Mouse (Mus musculus): ENCODE measurements around the gene Cept1.
"Not testable (repeated sequence)": the region's sequence is repeated elsewhere in the genome, so short reads cannot be mapped to it uniquely, and the experiment has no call there.

Cept1 gene

DNA sequence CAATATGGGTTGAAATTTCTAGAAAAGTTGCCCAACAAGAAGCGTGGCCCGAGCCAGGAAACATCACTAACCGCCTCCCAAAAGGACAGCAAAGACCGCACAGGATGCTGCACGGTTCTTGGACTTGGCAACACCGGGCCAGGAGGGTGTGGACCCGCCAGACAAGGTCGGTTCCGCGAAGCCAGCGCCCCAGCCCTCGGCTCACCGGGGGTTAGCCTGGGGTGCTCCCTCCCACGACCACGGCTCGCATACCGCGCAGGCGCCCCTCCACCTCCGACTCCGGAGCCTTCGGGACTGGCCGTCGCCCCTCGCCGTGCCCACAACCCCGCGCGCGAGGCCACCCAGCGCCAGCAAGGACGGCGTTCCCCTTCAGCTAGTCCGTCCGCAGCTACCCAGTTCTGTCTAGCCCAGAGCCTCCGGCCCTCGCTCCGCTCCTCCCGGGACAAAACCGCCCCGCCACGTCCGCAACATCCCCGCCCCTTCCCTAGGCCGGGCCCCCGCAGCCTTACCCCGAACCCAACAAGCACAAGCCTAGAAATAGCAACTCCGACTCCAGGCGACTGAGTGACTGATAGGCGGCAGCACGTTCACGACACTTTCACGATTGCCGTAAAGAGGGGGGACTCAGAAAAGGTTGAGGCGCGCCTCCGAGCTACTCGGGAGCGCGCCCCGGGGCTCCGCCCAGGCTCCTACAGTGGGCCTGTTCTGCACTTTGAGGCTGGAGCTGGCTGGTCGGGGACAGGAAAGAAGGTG, at the start of gene Cept1, which contains the start of gene Dram2:
Gene Cept1 (minus strand): TSS at position 632 of the 753 bp plus-strand sequence.
Gene Dram2 (plus strand): TSS at position 628 of the 753 bp plus-strand sequence.
- peak; percentile 93 for DNase-seq

DNA sequence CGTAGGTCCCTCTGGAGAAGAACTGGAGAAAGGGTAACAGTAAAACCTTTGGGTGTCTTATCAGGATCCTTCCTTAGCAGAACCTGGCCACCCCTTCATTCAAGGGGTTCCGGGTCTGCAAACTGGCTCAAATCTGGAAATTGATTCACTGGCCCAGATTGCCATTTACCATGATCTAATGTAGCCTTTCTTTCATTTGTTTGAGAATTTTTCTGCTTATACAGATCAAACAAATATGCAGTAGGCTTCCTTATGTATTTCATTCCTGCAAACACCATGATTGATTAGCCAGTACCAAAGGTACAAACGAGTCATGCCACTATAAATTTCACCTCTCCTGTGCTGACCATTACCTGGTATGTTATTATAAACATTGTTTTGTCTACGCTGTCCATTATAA, 46.0 kb upstream of the Cept1 start:
- not testable (repeated sequence) for DNase-seq

DNA sequence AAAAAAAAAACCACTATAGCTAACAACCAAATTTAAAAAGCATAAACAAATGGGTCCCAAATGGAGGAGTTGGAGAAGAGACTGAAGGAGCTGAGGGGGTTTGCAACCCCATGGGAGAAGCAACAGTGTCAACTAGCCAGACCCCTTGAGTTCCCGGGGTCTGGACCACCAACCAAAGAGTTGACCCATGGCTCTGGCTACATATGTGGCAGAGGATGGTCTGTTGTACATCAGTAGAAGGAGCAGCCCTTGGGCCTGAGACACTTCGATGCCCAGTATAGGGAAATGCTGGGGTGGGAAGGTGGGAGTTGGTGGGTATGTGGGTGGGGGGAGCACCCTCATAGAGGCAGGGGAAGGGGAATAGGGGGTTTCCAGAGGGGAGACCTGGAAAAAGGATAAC, 31.7 kb upstream of the Cept1 start:
- DNase-seq = no peak

DNA sequence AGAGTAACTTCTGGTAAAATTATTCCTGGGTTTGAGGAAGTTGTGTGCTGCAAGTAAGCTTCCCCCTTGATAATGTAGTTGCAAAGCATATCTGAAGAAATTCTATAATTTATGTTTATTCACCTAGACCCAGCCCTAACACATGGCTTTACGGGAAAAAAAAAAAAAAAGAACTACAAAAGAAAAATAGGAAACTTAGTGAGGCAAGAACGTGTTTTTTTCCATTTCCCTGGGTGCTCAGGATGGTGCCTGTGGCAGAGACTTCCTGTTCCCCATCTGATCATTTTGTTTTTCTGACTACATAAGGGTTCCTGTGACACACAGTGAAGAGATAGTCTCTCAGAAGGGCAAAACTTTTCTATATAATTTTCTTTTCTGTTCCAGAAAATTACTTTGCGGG, 25.6 kb upstream of the Cept1 start:
- DNase-seq = no peak

DNA sequence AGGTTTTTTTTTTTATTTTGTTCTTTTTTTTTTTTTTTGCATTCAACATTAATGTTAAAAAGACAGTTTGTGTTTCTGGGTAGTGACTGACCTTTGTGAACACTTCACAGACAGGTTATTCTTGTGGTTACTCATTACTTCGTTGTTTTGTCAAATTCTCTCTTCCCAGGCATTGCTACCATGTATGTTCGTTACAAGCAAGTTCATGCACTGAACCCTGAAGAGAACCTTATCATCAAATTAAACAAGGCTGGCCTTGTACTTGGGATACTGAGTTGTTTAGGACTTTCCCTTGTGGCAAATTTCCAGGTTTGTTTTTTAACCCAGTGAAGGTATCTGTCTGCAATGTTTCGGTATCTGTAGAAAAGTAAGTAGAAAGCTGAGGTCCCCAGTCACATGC, 18.3 kb upstream of the Cept1 start:
- DNase-seq = no peak

DNA sequence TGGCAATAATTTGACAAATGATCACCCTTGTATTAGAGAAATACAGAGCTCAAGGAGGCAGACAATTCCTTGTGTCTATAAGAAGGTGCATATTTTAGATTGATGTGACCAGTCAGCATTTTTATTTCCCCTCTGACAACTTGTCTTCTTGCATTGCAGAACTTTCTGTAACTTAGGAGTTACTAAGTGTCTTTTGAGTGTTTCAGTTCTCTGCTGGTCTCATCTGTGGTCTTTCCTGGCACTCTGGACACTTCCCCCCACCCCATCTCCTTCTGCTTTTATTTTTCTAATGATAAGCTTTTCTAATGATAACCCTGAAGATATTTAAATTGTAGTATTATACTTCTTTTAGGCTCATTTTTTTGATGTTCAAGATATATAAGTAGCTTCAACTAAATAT, 10.7 kb upstream of the Cept1 start:
- DNase-seq = no peak

DNA sequence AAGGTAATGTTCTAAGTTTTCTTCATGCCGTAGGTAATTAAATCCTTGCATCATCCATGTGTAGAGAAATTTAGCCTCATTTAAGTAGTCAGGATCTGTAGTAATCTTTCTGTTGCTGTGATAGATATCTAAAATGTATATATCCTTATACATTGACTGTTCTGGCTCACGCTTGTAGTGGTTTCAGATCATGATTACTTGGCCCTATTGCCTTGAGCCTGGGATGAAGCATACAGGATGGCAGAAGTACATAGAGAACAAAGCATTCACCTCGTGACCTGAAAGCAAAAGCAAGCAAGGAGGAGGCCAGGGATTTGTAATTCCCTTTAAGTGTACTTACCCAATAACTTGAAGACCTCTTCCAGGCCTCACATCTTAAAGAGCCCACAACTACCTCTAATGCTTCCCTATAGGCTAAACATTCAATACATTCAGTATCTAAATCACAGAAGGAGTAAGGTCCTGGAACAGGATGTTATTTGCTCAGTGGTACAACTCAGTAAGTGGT, 8.2 kb upstream of the Cept1 start:
- DNase-seq = no peak

DNA sequence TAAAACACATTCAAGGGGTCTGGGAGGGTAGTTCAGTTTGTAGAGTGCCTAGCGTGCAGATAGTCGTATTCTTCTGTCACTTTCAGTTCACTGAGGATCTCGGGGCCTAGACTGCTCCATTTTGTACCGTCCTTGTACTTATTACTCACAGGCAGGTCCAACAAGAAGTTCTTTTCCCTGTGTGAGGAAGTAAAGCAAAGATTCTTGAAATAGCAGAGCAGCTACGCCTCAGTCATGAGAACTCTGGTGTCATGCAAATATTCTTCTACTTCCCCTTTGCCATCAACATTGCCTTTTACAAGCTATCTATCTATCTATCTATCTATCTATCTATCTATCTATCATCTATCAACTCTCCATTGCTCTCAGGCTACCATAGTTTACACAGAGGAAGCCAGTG, 5.8 kb upstream of the Cept1 start:
- DNase-seq = no peak

DNA sequence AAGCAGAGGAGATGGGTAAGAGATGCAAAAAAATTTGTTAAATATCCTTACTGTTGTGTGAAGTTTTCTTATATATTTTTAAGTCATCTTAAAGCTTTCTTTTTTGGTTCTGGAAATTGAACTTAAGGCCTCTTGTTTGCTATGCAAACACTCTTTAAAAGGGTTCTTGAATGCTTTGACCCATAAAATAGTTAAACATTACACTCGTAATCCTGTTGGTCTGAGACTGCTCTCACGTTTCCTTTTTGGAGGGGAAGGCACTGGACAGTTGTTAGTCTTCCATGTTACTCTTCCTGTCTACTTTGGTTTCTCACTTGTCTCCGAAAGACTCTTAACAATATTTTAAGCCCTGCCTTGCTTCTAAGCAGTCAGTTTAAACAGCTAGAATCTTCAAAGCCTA, 1.4 kb upstream of the Cept1 start:
- DNase-seq = no peak

DNA sequence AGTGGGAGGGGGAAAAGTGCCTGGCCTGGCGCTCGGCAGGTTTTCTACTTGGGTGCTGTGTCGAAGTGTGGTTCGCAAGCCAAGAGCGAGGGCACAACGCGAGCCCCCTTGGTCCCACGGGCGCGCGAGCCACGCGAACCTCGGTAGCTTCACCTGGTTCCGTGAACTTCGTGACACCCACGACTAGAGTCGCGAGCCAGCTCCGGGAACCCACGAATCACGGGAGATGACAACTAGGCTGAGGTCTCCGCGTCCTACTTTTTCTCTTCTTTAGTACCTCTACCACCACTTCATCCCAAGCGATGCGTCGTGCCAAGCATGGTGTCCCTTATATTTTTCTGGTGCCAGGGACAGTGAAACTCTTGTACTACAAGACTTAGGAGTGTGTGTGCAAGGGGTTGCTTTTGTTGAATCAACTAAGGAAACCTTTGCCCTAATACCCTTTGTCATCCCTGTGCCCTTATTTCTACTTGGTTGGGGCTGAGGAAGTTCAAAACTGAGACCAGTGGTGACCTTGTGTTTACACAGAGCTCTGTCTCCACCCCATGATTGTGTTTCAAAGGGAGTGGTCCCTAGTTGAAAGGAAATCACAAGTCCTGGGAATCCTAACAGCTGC, 430 bp upstream of the Cept1 start:
- no peak for DNase-seq

DNA sequence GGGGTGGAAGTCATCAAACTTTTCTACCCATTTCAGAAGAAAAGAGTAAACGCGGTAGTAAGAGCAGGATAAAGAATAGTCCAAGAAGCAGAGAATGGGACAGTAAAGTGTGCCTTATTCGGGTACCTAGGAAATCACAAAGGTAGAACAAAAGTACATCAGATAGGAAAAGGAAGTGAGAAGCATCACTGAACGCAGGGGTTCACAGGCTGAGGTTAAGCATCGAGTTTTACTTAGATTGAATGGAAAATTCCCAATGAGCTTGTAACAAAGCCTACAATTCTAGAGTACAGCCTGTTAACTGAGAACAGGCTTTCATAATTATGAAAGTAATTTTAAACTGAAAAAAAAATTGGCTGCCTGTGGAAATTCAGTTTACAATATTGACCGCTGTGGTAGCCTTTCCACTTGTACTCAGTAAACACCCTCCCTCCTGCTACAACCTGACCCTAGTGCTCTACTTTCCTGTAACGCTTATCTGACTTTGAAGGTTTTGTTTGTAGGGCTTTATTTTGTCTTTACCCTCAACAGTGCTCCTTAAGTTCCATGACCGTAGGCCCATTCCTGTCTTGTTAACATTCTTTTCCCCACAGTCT, 2.8 kb downstream of the Cept1 start:
- DNase-seq = no peak

DNA sequence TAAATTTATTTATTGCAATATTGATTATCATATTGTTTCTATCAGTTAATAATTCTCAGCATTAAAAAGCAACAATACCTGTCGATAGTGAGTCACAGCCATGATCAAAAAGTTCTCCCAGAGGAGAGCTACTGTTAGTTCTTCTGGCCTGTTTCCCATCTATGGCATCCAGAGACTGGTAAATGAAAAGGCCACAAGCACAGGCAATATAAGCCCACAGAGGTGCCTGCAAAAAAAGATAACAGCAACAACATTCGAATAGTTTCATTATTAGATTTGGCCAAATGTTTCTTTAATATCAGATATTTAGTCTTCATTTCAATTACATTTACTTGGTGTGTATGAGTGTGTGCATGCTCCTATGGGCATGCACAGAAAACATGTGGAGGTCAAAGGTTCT, 14.3 kb downstream of the Cept1 start:
- DNase-seq = no peak

DNA sequence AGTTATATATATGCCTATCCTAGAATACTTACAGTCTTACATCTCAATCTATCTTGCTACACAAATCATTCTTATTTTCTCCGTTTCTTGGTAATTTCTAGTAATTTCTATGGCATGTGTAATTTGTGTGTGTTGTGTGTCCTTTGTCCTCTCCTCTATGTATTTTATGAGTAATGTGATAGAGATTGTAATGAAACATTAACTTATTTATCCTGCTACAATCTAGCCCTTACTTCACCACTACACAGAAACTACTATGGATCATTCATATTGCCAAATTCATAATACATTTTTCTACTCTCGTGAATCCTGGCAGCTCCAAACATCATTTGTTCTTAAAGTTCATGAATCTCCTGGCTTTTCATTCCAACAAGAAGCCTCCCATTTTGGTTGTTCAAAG, 19.6 kb downstream of the Cept1 start:
- DNase-seq = no peak

DNA sequence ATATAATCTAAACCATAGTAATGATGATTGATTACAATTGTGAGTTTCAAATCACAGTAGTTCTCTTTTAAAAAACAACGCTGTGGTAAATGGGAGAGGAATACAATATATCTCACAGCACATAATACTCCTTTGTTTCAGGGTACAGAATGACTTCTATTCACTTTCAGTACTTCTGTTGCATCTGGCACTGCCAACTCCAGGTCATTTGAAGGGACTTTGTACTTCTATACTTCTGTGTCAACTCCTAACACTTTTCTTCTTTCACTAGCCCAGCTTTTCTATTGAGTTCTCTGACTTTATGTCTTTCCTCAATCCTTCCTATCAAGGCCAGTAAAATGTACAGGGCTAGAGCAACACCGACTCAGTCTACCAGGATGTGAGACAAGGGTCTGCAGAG, 21.2 kb downstream of the Cept1 start:
- no peak for DNase-seq

DNA sequence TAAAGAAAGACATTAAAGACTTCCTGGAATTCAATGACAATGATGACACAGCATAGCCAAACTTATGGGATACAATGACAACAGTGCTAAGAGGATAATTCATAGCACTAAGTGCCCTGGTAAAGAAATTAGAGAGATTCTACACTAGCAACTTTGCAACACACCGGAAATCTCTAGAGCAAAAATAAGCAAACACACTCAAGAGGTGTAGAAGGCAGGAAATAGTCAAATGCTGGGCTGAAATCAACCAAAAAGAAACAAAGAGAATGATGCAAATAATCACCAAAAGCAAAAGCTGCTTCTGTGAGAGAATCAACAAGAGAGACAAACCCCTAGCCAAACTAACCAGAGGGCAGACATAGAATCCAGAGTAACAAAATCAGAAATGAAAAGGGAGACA, 24.9 kb downstream of the Cept1 start:
- DNase-seq = no peak

DNA sequence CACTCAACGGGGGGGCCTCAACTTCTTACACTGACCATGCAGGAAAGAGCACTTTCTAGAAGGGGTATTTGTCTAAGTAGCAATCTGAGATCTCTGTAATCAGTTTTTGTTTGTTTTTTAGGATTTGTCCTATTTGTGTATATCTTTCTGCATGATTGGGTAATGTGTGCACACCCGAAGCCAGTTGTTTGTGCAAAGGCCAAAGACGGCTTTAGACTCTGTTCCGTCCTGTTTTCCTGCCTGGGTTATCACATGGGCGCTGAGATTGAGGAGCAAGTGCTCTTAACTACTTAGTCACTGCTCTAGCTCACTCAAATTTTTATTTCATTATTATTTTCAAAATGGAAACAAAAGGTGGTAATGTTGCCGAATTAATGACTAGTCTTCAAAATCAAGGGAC, 32.6 kb downstream of the Cept1 start:
- DNase-seq = no peak

DNA sequence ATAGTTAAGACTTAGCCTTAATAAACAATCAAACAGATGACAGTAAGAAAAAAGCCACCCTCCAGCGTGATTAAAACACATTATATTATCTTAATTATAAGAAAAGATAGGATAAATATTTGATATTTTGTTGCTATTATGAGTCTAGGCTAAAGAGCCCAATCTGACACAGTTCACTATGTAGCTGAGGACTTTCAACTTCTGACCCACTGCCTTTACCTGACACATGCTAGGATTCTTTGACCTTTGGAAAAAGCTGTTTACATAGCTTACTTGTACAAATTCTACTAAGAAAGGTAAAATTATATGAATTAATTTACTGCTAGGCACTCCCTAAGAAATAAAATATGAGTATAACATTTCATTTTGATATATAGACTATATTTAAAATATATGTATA, 36.9 kb downstream of the Cept1 start:
- DNase-seq = no peak

DNA sequence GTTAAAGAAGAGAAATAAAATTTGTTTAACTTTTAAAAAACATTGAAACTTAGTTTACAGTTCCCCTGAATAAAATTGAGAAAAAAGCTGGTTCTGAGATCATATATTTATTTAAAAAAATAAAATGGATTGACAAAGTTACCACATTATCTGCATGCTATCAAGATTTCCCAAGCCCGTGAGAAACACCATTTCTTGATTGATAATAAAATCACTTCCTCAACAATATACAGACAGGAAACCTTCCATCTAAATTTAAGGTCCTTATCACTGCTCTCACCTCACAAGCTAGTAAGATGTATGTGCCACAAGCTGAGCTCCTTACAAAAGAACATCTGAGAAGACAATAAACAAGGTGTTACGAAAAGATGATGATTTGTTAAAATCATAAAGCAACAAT, 44.7 kb downstream of the Cept1 start:
- no peak for DNase-seq

DNA sequence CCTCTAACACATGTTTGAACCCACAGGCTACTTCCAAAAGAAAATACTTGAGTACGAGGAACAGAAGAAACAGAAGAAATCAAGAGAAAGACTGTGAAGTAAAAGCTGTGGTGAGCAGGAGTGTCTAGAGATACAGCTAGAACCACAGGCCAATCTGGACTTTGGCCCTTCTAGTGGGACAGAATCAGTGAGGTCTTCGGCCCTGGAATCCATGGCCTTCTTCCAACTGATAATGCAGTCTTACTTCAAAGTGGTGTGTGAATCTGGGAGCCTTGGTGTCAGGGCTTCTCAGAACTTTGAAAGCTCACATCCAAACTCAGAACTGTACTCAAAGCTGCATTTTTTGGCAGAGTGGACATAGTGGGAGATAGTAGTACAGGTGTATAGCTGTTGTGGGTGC, 47.1 kb downstream of the Cept1 start:
- DNase-seq = no peak

DNA sequence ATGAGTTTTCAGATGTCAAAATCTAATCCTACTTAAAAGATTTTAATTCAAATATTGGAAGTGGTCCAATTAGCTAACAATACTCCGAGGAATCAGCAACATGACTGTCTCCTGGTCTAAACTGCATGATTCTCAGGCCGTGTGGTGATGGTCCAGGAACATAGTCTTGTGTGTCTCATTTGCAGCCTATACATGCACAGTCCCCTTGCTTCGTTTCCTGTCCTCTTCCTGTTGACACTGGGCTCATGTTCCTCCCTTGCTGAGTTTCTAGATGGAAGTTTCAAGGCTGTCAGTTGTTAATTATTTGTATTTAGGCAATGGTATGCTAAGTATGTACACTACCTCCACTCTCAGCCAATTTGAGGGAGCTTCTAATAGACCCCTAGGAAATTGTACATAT, 50.6 kb downstream of the Cept1 start:
- DNase-seq = no peak

DNA sequence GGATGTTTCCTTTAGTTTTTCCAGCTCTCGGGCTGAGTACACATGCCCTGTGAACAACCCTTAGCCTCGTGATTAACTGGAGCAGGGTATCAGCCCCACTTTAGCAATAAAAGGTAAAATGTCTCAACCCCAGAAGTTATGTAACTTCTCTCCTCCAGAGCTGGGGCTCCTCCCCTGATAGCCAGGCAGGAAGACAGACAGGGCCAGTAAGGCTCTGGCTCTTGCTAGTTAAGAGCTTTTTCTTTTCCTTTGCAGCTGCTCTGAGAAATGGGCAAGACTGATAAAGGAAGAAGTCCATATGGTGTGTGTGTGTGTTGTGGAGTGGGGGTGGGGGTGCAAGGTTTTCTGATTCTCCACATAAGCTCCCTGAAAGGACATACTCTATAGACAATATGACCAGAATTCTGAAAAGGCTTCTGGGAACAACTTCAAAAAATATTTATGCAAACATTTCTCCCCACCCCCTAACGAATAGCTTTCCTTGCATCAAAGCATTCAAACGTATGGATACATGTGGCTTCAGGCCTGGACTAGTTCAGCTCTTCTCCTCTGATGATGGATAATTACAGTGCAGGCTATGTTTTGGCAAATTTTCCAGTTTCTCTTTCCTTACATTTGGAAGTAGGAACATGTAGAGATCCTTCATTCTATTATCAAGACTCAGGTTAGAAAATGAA, 51.4 kb downstream of the Cept1 start:
- no peak for DNase-seq

DNA sequence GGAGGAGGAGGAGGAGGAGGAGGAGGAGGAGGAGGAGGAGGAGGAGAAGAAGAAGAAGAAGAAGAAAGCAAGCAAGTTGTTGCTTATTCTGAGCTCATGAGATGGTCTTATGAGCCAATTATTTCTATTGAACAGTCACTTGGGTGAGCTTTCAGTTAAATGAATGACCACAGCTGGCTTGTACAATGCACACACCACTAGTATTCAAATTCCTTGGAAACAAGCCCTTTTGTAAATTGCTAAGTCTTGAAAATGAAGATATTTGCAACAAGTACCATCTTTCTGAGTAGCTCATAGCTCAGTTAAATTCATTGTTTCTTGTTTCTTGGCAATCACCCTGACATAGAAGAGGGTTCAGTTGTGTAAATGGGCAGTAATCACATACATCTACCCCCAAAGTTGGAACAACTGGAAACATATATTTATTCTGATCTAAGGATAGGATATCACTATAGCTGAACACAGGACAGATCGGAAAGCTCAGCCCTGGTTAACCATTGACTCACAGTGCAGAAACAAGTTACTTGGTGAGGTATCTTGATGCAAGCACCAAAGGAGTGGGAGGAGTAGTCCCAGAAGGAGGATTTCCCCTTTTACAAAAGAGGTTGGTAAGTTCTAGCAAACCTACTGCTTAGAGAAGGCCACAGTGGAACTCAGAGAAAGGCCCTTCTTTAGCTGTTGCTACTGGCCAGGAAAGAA, 52.1 kb downstream of the Cept1 start:
- no peak for DNase-seq

DNA sequence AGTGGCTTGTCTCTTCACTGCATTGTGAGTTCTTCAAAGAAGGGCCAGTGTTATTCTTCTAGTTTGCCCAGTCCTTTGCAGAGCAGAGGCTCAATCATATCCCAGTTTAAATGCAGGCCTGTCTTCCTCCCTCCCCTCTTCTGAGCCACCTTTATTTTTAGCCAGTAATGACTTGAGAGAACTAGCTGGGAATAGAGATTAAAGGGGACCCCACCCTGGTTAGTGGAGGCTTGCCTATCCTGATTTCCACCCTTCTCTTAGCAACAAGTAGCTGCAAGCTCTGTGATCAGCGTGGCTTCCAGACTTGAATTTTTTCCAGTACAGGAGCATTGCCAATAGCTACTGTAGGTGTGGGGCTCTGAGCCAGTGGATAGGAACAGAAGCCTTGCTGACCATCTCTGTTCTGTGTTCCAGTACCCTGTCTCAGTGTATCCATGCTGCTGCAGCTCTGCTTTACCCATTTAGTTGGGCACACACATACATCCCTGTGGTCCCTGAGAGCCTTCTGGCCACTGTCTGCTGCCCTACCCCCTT, 53.1 kb downstream of the Cept1 start:
- DNase-seq = no peak

Data from thymus, postnatal 4 days (tissue).